Mouse (Mus musculus): ENCODE data around the gene Ghsr.

- no peak for TF ChIP-seq ZNF384 (IDR thresholded peaks at IDR 0.05; ENCODE audit: low read depth, low read length)
- TF ChIP-seq CHD2 (IDR thresholded peaks at IDR 0.05; ENCODE audit: low read depth, low read length), result no peak
Observed at GRCm38 (mm10) chr3:27411286-27411685, 40.1 kb downstream of the Ghsr start.

Data from ES-E14 (cell line).